Mouse (Mus musculus) embryonic facial prominence, embryonic 12.5 days (tissue): ENCODE results near the gene Lamb3. TPM values are rescaled to one million over a fixed set of nuclear protein-coding genes. Genes with fewer than 3 reads are reported as not detected.

Experiments
- ATAC-seq: fragments of 200-750 bp; cut with Nextera tagmentation; 2 replicates; pipeline ENCODE4 v1.8.0; 2017; ENCODE audit not compliant: insufficient number of reproducible peaks, insufficient read depth, low FRiP score, low TSS enrichment
- H3K27ac ChIP-seq: fragments of 300-500 bp; sonication (generic); 2 replicates; pipeline ENCODE4 v1.5.1; 2016; ENCODE audit warnings: mild to moderate bottlenecking
- H3K27me3 ChIP-seq: fragments of 300-500 bp; sonication (generic); 2 replicates; pipeline ENCODE4 v1.6.1; 2016; ENCODE audit warnings: mild to moderate bottlenecking, moderate library complexity
- H3K36me3 ChIP-seq: fragments of 300-500 bp; sonication (generic); 2 replicates; pipeline ENCODE4 v1.6.1; 2016; ENCODE audit warnings: mild to moderate bottlenecking
- H3K4me1 ChIP-seq: fragments of 300-500 bp; sonication (generic); 2 replicates; pipeline ENCODE4 v1.6.1; 2016
- H3K4me2 ChIP-seq: fragments of 300-500 bp; sonication (generic); replicated peaks from 2 replicates; pipeline ENCODE4 v1.6.1; 2016; ENCODE audit warnings: mild to moderate bottlenecking, moderate library complexity
- H3K4me3 ChIP-seq: fragments of 300-500 bp; sonication (generic); 2 replicates; pipeline ENCODE4 v1.5.1; 2016; ENCODE audit warnings: mild to moderate bottlenecking
- H3K9ac ChIP-seq: fragments of 300-500 bp; sonication (generic); 2 replicates; pipeline ENCODE4 v1.6.1; 2016; ENCODE audit warnings: mild to moderate bottlenecking, moderate library complexity
- H3K9me3 ChIP-seq: fragments of 300-500 bp; sonication (generic); 2 replicates; pipeline ENCODE4 v1.6.1; 2016; ENCODE audit warnings: mild to moderate bottlenecking, moderate library complexity
- WGBS: fragments of 180-500 bp; shearing (Covaris S2); methylation state at CpG from one replicate; pipeline ENCODE4 v1.1.7; 2016; 5-methylcytosine and 5-hydroxymethylcytosine counted together
- polyA plus RNA-seq: library from polyadenylated mRNA; unstranded; fragments of >200 nt; fragmentation: Nextera tagmentation; extraction: Ambion mirVana; gene quantifications from 2 replicates; pipeline ENCODE4 v1.2.1, GENCODE M21; 2016

Gene Lamb3
- polyA plus RNA-seq, 1 experiment from 2014 or later, result 2.0 TPM

DNA sequence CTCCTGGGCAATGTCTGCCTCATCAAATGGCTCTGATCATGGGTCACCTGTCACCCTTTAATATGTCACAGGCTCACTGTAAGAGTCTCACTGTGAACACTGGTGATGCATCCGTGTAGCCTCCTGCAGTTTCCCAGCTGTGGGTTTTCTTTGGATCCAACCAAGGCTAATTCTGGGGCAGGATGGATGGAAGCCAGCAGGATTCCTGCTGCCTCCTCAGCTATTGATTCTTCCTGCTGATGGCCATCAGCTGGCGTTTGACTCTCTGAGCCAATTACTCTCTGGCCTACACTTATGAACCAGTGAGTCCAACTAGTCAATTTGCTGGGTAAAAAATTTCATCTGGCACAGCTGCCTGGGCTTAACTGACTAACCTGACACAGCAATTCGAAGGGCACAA is 151.7 kb downstream of the Lamb3 start:
- no peak overlapping the region for H3K9ac ChIP-seq
- H3K4me1 ChIP-seq, result 0 out of 2 replicates have a peak, but pooled peaks cover 3% of the 10 kb centered on the region
- H3K36me3 ChIP-seq, result peaks cover 32% of the 10 kb centered on the region
- H3K9me3 ChIP-seq, result no peaks in the 10 kb centered on the region
- H3K4me2 ChIP-seq, result no peak overlapping the region
- no peak for ATAC-seq
- H3K27ac ChIP-seq, result no peak overlapping the region
- no peaks in the 10 kb centered on the region for H3K27me3 ChIP-seq
- no peak overlapping the region for H3K4me3 ChIP-seq
- 87% methylated on average over 3 of the region's 3 CpGs for WGBS

DNA sequence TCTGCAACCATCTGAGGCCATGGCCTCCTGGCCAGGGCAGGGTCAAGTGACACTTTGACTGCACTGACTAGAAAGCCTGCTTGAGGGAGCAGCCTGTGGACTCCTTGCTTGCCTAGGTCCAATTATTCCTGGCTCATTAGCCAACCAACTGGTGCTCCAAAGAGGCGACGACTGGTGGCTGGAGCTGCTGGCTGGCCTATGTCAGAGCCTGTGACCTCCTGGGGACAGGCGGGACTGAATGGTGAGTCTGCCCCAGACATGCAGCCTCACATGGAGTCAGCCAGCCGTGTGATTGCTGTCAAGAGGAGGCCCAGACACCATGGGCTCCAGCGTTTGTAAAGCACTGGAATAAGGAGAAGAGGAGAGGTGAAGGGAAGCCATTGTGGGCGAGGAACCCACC is 153.7 kb downstream of the Lamb3 start:
- Histone ChIP-seq H3K27ac (no peak overlapping the region), H3K9me3 (no peaks in the 10 kb centered on the region), H3K4me1 (0 out of 2 replicates have a peak, but pooled peaks cover 3% of the 10 kb centered on the region), H3K9ac (no peak overlapping the region), H3K27me3 (no peaks in the 10 kb centered on the region), H3K4me3 (no peak overlapping the region), H3K4me2 (no peak overlapping the region), H3K36me3 (peaks cover 23% of the 10 kb centered on the region)
- WGBS, result 51% methylated on average over 6 of the region's 6 CpGs
- ATAC-seq, result no peak; the same call in 1 of the 2 replicates

- Histone ChIP-seq H3K9ac (no peak overlapping the region), H3K4me3 (no peak overlapping the region), H3K27ac (no peak overlapping the region), H3K4me1 (0 out of 2 replicates have a peak, but pooled peaks cover 3% of the 10 kb centered on the region), H3K4me2 (no peak overlapping the region), H3K9me3 (no peaks in the 10 kb centered on the region), H3K27me3 (no peaks in the 10 kb centered on the region), H3K36me3 (0 out of 2 replicates have a peak, but pooled peaks cover 19% of the 10 kb centered on the region)
- no peak for ATAC-seq
- 81% methylated on average over 7 of the region's 7 CpGs for WGBS
Measured at GRCm38 (mm10) chr1:193362078-193362477, 154.6 kb downstream of the Lamb3 start.

GRCm38 (mm10) chr1:193363801-193364231 is 156.3 kb downstream of the Lamb3 start:
- no peak for ATAC-seq
- no peaks in the 10 kb centered on the region for H3K9me3 ChIP-seq
- H3K4me1 ChIP-seq, result peaks cover 10% of the 10 kb centered on the region
- H3K27me3 ChIP-seq, result no peaks in the 10 kb centered on the region
- H3K9ac ChIP-seq, result no peak overlapping the region
- H3K4me2 ChIP-seq, result no peak overlapping the region
- H3K4me3 ChIP-seq, result no peak overlapping the region
- no peak overlapping the region for H3K27ac ChIP-seq
- WGBS, result 67% methylated on average over 5 of the region's 5 CpGs
- 0 out of 2 replicates have a peak, but pooled peaks cover 19% of the 10 kb centered on the region for H3K36me3 ChIP-seq

- Histone ChIP-seq H3K9ac (0 out of 2 replicates have a peak overlapping the region, but pooled peaks have one; percentile 15), H3K4me1 (peaks cover 24% of the 10 kb centered on the region), H3K4me2 (peak overlapping the region; percentile 19), H3K4me3 (no peak overlapping the region), H3K9me3 (no peaks in the 10 kb centered on the region), H3K27me3 (no peaks in the 10 kb centered on the region), H3K27ac (no peak overlapping the region), H3K36me3 (no peaks in the 10 kb centered on the region)
- no peak for ATAC-seq
- WGBS, result 44% methylated on average over 10 of the region's 10 CpGs
Measured at GRCm38 (mm10) chr1:193368055-193368454, 160.6 kb downstream of the Lamb3 start.

- Histone ChIP-seq H3K9me3 (no peaks in the 10 kb centered on the region), H3K4me1 (peaks cover 20% of the 10 kb centered on the region), H3K4me2 (peak overlapping the region; percentile 73), H3K36me3 (no peaks in the 10 kb centered on the region), H3K4me3 (peak overlapping the region; percentile 50), H3K27ac (no peak overlapping the region), H3K27me3 (no peaks in the 10 kb centered on the region), H3K9ac (peak overlapping the region; percentile 67)
- WGBS, result 33% methylated on average over 8 of the region's 8 CpGs
- no peak for ATAC-seq
Measured at GRCm38 (mm10) chr1:193369091-193369490, 161.6 kb downstream of the Lamb3 start.

DNA sequence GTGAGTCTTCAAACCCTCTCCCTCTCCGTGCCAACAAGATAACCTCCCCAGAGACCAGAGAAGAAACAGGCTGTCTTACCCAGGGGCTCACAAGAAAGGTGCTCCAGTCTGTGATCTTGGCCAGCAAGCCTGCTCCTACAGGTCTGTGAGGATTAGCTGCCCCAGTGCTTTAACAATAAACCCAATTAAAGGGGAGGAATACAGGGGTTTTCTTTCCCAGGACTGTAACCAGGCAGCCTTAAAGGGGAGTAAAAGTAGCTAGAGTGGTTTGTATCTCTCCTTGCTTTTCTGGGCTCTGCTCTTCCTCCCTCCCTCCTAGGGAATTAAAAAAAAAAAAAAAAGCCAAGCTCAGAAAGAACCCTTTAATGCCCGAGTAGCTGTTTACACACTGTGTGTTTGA is 162.6 kb downstream of the Lamb3 start, which contains the start of gene Camk1g:
Gene Camk1g, minus strand, starts transcription at position 203 of the 400 bp plus-strand sequence.
- peak; percentile 70 for ATAC-seq
- 0 out of 2 replicates have a peak within 1 kb of the TSS, but pooled peaks have one; percentile 30 for H3K27ac ChIP-seq
- H3K36me3 ChIP-seq, result no peaks in the 10 kb centered on the region
- peak within 1 kb of the TSS; percentile 73 for H3K4me2 ChIP-seq
- peak within 1 kb of the TSS; percentile 50 for H3K4me3 ChIP-seq
- H3K4me1 ChIP-seq, result peaks cover 20% of the 10 kb centered on the region
- no peaks in the 10 kb centered on the region for H3K9me3 ChIP-seq
- 0% methylated on average over 2 of the region's 2 CpGs for WGBS
- H3K27me3 ChIP-seq, result no peaks in the 10 kb centered on the region
- H3K9ac ChIP-seq, result peak within 1 kb of the TSS; percentile 67

- no peak overlapping the region for H3K4me3 ChIP-seq
- no peak overlapping the region for H3K9ac ChIP-seq
- H3K36me3 ChIP-seq, result no peaks in the 10 kb centered on the region
- no peaks in the 10 kb centered on the region for H3K27me3 ChIP-seq
- H3K4me2 ChIP-seq, result no peak overlapping the region
- H3K27ac ChIP-seq, result no peak overlapping the region
- WGBS, result 82% methylated on average over 6 of the region's 6 CpGs
- no peaks in the 10 kb centered on the region for H3K9me3 ChIP-seq
- ATAC-seq, result no peak
- H3K4me1 ChIP-seq, result peaks cover 12% of the 10 kb centered on the region; the same call in 1 of the 2 replicates
Measured at GRCm38 (mm10) chr1:193373906-193374413, 166.5 kb downstream of the Lamb3 start.

DNA sequence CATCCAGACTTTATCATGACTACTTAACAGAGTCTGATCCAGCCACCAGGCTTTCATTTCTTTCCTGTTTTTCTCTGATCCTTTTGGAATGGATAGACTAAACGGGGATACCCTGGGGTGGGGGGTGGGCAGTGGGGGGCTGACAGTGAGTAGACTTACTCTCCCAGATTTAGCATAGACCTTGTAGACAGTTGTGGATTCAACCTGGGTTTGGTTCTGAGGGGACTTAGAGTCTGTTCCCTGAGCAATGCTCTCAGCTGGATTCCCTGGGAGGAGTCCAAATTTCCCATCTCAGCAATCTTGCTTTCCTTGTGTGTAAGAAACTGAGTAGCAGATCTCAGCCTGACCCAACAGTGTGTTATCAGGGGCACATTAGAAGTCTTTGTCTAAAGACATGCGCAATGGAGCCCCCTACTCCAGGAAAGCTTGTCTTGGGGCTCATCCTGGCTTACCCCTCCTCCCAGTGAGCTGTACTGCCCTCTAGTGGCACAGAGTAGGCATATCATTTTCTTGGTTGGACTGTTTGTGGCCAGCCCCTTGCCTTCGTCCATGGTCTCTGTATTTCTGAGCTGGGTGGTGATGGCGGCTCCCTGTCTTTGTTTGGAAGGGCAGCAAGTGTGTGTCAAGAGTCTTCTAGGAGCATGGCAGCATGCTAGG is 169.1 kb downstream of the Lamb3 start:
- Histone ChIP-seq H3K9me3 (no peaks in the 10 kb centered on the region), H3K4me3 (no peak overlapping the region), H3K9ac (no peak overlapping the region), H3K36me3 (no peaks in the 10 kb centered on the region), H3K27me3 (no peaks in the 10 kb centered on the region), H3K4me1 (peaks cover 3% of the 10 kb centered on the region; the same call in 1 of the 2 replicates), H3K4me2 (no peak overlapping the region), H3K27ac (no peak overlapping the region)
- 34% methylated on average over 4 of the region's 4 CpGs for WGBS
- ATAC-seq, result no peak; the same call in 1 of the 2 replicates

DNA sequence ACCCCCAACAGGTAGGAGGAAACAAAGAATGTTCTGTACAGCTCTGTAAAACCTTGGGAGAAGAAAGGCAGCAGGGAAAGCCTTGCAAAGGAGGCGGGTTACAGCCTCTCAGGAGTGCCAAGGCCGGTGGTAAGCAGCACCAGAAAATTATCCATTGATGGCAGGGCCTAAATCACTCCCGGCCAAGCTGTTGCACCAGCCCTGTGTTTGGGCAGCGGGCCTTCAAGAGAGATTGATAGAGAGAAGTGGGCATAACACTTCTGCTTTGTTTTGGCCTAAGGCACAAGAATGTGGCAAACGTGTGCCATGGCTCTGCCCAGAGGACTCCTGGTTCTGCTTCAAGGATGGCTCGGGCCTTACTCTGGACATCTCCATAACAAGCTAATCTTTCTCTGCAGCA is 172.1 kb downstream of the Lamb3 start:
- Histone ChIP-seq H3K9ac (no peak overlapping the region), H3K4me3 (no peak overlapping the region), H3K27me3 (no peaks in the 10 kb centered on the region), H3K36me3 (no peaks in the 10 kb centered on the region), H3K27ac (no peak overlapping the region), H3K4me1 (peaks cover 11% of the 10 kb centered on the region), H3K4me2 (no peak overlapping the region), H3K9me3 (no peaks in the 10 kb centered on the region)
- ATAC-seq, result no peak
- WGBS, result 72% methylated on average over 6 of the region's 6 CpGs

GRCm38 (mm10) chr1:193380877-193381276 is 173.4 kb downstream of the Lamb3 start:
- H3K9me3 ChIP-seq, result no peaks in the 10 kb centered on the region
- ATAC-seq, result no peak
- no peaks in the 10 kb centered on the region for H3K27me3 ChIP-seq
- no peak overlapping the region for H3K9ac ChIP-seq
- H3K27ac ChIP-seq, result no peak overlapping the region
- H3K4me2 ChIP-seq, result no peak overlapping the region
- WGBS, result 88% methylated on average over 5 of the region's 5 CpGs
- no peaks in the 10 kb centered on the region for H3K36me3 ChIP-seq
- peaks cover 11% of the 10 kb centered on the region for H3K4me1 ChIP-seq
- H3K4me3 ChIP-seq, result no peak overlapping the region
